Mouse (Mus musculus) hindbrain, embryonic 11.5 days (tissue): ENCODE measurements around the gene Fam122a. TPM values are rescaled to one million over a fixed set of nuclear protein-coding genes. Genes with fewer than 3 reads are reported as not detected.

ENCODE experiments used
- ATAC-seq: fragments of 200-750 bp; cut with Nextera tagmentation; 2 replicates; pipeline ENCODE4 v1.8.0; 2017; ENCODE audit warnings: mild to moderate bottlenecking, moderate TSS enrichment, moderate library complexity; ENCODE audit not compliant: low FRiP score
- DNase-seq: peaks from one replicate; pipeline ENCODE4 v3.0.0-alpha.2; 2015; ENCODE audit warnings: low spot score
- H3K27ac ChIP-seq: fragments of 300-500 bp; sonication (generic); 2 replicates; pipeline ENCODE4 v1.5.1; 2014; ENCODE audit warnings: mild to moderate bottlenecking, low read depth, low read length
- H3K27me3 ChIP-seq: fragments of 300-500 bp; sonication (generic); 2 replicates; pipeline ENCODE4 v1.6.1; 2014; ENCODE audit warnings: mild to moderate bottlenecking, low read length, moderate library complexity, mixed read lengths; ENCODE audit not compliant: control insufficient read depth, insufficient read depth
- H3K36me3 ChIP-seq: fragments of 300-500 bp; sonication (generic); 2 replicates; pipeline ENCODE4 v1.6.1; 2014; ENCODE audit warnings: mild to moderate bottlenecking, low read length, moderate library complexity, mixed read lengths; ENCODE audit not compliant: control insufficient read depth, insufficient read depth
- H3K4me1 ChIP-seq: fragments of 300-500 bp; sonication (generic); replicated peaks from 2 replicates; pipeline ENCODE4 v1.6.1; 2014; ENCODE audit warnings: low read length, mixed read lengths; ENCODE audit not compliant: control insufficient read depth, insufficient read depth
- H3K4me2 ChIP-seq: fragments of 300-500 bp; sonication (generic); replicated peaks from 2 replicates; pipeline ENCODE4 v1.6.1; 2014; ENCODE audit warnings: mild to moderate bottlenecking, low read depth, low read length
- H3K4me3 ChIP-seq: fragments of 300-500 bp; sonication (generic); 2 replicates; pipeline ENCODE4 v1.5.1; 2014; ENCODE audit warnings: low read depth, low read length
- H3K9ac ChIP-seq: fragments of 300-500 bp; sonication (generic); 2 replicates; pipeline ENCODE4 v1.6.1; 2014; ENCODE audit warnings: low read depth, low read length
- H3K9me3 ChIP-seq: fragments of 300-500 bp; sonication (generic); 2 replicates; pipeline ENCODE4 v1.6.1; 2016; ENCODE audit warnings: low read length; ENCODE audit not compliant: control insufficient read depth
- WGBS: fragments of 180-500 bp; shearing (Covaris S2); extraction: QIAGEN DNeasy Blood & Tissue Kit; methylation state at CpG from one replicate; pipeline ENCODE4 v1.1.7; 2014; 5-methylcytosine and 5-hydroxymethylcytosine counted together
- polyA plus RNA-seq: library from polyadenylated mRNA; unstranded; fragments of >200 nt; fragmentation: Nextera tagmentation; extraction: Ambion mirVana; gene quantifications from 2 replicates; pipeline ENCODE4 v1.2.1, GENCODE M21; 2014

Gene Fam122a
- polyA plus RNA-seq, 1 experiment from 2014 or later: 64.2 TPM

DNA sequence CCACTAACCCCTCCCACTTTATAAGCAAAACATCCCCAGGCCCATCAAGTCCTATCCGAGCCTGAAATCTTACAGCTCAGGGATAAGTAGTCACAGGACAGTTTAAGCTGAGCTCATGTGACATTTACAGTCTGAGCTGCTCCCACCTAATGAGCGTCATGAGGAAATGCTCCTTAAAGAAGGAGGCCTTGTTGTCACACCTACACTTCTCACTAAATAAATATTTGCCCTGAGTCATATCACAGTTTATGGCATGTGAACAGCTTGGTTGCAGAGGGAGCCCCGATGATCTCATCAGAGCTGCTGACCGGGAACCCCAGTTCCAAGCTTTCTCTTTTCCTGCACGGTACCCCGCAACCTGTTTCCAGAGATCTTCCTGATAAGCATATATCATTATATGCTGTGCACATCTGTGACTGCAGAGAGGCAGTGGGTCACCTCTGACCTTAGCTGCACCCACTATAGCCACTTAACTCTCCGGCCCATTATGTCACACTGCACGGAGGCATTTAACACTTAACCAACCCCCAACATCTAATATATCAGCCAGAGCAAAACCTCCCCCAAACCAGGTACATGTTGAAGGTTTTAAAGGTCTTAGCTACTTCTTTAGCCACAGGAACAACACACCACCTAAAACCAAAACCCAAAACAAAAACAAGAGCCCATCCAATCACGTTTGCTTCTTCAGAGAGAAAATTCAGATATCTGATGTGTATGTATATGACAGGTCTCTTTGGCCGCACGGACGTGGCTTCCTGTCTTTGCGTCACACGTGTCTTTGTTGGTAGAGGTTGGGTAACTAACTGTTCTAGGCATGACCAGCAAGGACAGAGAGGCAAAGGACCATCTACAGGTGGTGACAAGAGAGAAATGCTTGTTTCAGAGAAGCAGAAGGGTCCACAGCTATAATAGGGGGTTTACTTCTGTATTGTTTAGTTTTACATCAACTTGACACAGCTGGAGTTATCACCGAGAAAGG, 37.8 kb upstream of the Fam122a start:
- no peak for ATAC-seq
- Histone ChIP-seq H3K9ac (no peak overlapping the region), H3K27me3 (no peaks in the 10 kb centered on the region), H3K27ac (no peak overlapping the region), H3K4me3 (no peak overlapping the region), H3K36me3 (no peaks in the 10 kb centered on the region), H3K4me1 (no peaks in the 10 kb centered on the region), H3K4me2 (no peak overlapping the region), H3K9me3 (no peaks in the 10 kb centered on the region)
- 88% methylated on average over 15 of the region's 15 CpGs for WGBS
- no peak for DNase-seq

DNA sequence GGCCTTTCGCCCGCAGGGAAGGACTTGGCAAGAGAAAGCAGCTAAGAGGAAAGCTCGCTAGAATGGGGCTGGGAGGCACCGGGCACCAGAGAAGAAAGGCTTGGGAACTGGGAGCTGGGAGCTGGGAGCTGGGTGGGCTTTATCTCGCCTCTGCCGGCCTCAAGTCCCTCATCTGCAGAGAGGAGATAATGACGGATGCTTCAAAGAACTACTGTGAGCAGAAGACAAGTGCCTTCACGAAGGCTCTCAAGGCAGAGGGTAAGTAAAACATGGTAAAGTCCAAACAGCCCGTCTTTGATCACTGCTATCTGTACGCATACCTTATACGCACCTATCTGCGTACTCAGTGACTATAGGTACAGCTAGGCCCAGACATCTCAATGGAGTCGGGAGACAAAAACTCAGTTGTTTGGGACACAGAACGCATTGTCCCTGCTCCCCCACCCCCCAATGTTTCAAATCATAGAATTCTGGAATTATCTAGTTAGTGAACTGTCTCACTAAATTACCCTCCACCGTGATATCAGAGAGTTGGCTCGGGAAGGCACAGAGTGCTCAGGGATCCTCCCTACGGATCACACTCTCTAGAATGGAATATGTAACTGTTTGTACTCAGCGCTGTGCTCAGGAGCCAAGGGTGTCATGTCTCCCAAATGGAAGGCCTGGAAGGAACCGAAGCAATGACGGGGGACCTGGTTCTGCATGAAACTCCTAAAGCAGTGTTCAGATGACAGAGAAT, 36.1 kb upstream of the Fam122a start:
- Histone ChIP-seq H3K9me3 (no peaks in the 10 kb centered on the region), H3K4me2 (no peak overlapping the region), H3K9ac (no peak overlapping the region), H3K4me3 (no peak overlapping the region), H3K27ac (no peak overlapping the region), H3K27me3 (no peaks in the 10 kb centered on the region), H3K36me3 (no peaks in the 10 kb centered on the region), H3K4me1 (no peaks in the 10 kb centered on the region)
- DNase-seq (no peak), ATAC-seq (no peak)
- 88% methylated on average over 20 of the region's 20 CpGs for WGBS

DNA sequence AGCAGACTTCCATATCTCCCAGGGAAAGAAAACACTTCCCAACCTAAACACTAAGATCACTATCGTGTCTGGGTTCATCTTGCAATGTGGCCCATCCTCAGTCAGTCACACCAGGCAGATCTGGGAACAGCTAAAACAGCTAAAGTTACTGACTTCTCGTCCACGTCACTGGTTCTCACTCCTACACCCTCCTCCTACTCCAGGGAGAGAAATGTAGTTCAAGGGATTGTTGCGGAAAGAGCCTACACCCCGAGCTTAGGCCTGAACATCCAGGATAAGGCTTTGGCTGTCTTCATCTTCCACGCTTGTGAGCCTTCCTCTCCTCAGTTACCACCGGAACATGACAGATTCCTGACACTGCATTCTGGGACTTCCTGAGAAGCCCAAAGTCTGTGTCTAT, 34.8 kb upstream of the Fam122a start:
- Histone ChIP-seq H3K9me3 (no peaks in the 10 kb centered on the region), H3K27me3 (no peaks in the 10 kb centered on the region), H3K4me3 (no peak overlapping the region), H3K36me3 (no peaks in the 10 kb centered on the region), H3K9ac (no peak overlapping the region), H3K27ac (no peak overlapping the region), H3K4me2 (no peak overlapping the region), H3K4me1 (no peaks in the 10 kb centered on the region)
- WGBS: 88% methylated on average over 7 of the region's 7 CpGs
- ATAC-seq (no peak), DNase-seq (no peak)

DNA sequence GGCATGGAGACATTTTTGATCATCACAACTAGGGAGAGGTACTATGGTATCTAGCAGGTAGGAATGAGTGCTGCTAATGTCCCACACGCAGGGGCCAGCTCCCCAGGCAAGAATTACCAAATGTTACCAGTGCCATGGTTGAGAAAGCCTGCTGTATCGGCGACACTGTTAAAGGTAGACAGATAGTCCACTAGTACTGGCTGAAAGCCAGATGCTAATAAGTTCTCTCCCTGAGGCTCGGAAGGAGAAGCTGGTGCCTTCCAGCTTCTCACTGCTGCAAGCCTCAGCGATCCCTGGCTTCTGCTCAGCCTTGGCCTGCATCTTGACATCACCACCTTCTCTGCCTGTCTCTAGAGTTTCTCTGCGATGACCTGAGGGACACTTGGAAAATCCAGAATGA, 32.2 kb upstream of the Fam122a start:
- ATAC-seq (no peak), DNase-seq (no peak)
- Histone ChIP-seq H3K4me1 (no peaks in the 10 kb centered on the region), H3K36me3 (no peaks in the 10 kb centered on the region), H3K27ac (no peak overlapping the region), H3K9me3 (no peaks in the 10 kb centered on the region), H3K4me3 (no peak overlapping the region), H3K9ac (no peak overlapping the region), H3K27me3 (no peaks in the 10 kb centered on the region), H3K4me2 (no peak overlapping the region)
- 90% methylated on average over 6 of the region's 6 CpGs for WGBS

DNA sequence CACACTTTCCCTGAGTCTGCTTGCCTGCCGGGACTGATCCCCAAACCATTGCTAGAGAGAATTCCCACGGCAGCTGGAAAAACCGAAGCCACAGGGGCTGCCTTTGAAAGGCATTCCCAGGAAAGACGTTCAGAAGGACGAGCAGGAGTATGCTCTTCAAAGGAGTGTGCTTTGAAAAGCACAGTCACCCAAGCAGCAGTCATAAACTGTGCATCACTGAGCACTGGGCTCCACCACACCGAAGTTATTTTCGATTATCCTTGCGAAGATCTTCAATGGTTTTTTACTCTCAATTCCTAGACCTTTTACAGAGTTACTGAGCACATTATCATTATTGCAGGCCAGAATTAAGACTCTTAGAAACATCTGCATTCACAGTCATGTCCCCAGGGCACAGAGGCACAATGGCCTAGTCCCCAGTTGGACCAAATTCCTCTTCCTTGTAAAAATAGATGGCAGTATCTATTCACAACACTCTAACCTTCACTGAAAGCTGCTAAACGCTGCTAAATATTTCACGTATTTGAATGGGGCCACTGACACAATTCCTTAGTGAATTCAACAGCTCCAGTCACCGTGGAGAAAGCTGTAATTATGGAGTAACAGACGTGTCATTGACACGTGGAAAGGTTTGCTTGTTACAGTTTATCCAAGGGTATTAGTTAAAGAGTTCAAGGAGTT, 31.1 kb upstream of the Fam122a start:
- DNase-seq (no peak), ATAC-seq (no peak)
- Histone ChIP-seq H3K27ac (no peak overlapping the region), H3K9ac (no peak overlapping the region), H3K36me3 (no peaks in the 10 kb centered on the region), H3K4me3 (no peak overlapping the region), H3K9me3 (no peaks in the 10 kb centered on the region), H3K27me3 (no peaks in the 10 kb centered on the region), H3K4me1 (no peaks in the 10 kb centered on the region), H3K4me2 (no peak overlapping the region)
- WGBS: 33% methylated on average over 13 of the region's 13 CpGs

DNA sequence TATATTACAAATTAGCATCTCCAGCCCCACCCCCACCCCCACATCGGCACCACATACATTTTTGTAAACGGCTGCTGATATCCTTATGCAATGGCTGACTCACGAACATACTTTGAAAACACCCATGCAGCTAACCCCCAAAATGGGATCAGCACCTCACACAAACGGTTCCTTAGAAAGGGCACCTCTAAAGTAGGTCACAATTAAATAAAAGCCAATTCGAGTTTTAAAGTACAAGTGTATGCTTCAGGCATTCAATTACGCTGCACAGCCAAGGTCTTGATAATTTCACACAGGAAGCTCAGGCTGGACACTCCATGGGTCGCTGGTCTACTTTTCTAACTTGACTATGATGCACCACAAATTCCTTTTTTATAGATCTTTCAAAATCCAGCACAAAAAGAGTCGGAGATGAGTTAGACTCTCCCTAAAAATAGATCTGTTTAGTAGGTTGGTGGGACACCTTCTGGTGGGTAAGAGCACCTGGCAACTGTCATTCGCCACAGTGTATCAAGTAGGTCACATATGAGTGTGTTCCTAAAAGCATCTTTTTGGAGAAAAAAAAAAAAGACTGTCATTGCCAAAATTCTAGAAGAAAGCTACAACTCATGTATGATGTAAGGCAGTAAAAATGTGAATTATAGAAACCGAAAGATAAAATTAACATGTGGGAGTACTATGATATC, 25.7 kb upstream of the Fam122a start:
- Histone ChIP-seq H3K4me3 (no peak overlapping the region), H3K9ac (no peak overlapping the region), H3K27ac (no peak overlapping the region), H3K4me2 (no peak overlapping the region), H3K27me3 (no peaks in the 10 kb centered on the region), H3K36me3 (no peaks in the 10 kb centered on the region), H3K9me3 (no peaks in the 10 kb centered on the region), H3K4me1 (no peaks in the 10 kb centered on the region)
- WGBS: 83% methylated on average over 10 of the region's 10 CpGs
- no peak for ATAC-seq
- DNase-seq: no peak

DNA sequence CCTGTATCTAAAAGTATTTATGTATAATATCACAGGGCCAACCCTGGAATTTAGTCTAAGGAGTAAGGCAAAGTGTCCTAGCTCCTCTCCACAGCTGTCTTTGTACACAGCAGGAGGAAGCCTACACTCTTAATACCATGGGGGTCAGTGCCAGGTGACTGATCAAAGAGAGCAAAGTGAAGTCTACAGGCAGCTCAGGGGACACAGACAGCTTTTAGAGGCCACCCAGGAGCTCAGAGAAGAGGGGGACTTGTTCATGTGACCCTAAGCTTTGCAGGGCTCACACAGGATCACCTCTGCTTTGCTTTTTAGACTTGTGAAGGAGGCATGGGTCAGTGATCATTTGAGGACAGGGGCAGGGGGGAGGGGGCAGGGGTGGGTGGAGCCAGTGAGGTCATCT, 24.4 kb upstream of the Fam122a start:
- no peak for DNase-seq

DNA sequence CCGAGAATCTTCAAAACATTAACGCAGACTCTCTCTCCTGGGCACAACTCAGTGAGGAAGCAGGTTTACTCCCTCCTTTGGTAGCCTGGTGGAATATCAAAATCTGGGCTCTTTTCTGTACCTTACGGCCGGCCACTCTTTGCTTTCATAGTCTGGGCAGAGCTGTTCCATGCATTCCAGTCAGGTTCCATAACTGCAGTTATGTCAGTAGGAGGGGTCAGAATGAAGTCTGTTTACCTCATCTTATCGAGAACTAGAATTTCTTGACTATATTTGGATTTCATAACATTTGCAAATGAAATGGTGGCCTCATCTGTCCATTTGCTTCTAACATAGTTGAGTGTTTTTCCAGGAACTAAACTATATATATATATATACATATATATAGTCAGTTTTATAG, 23.3 kb upstream of the Fam122a start:
- no peak overlapping the region for H3K4me2 ChIP-seq
- no peak overlapping the region for H3K9ac ChIP-seq
- DNase-seq: no peak
- no peak for ATAC-seq
- H3K4me3 ChIP-seq: no peak overlapping the region
- H3K27ac ChIP-seq: no peak overlapping the region
- H3K36me3 ChIP-seq: no peaks in the 10 kb centered on the region
- H3K27me3 ChIP-seq: no peaks in the 10 kb centered on the region
- no peaks in the 10 kb centered on the region for H3K9me3 ChIP-seq
- H3K4me1 ChIP-seq: no peaks in the 10 kb centered on the region
- 90% methylated on average over 5 of the region's 5 CpGs for WGBS

More for the DNA sequence above, 24.4 kb upstream of the Fam122a start:
- H3K4me3 ChIP-seq: no peak overlapping the region
- H3K36me3 ChIP-seq: no peaks in the 10 kb centered on the region
- H3K9ac ChIP-seq: no peak overlapping the region
- H3K4me2 ChIP-seq: no peak overlapping the region
- H3K4me1 ChIP-seq: no peaks in the 10 kb centered on the region
- ATAC-seq: no peak
- no peak overlapping the region for H3K27ac ChIP-seq
- no peaks in the 10 kb centered on the region for H3K27me3 ChIP-seq
- no peaks in the 10 kb centered on the region for H3K9me3 ChIP-seq
